Mouse (Mus musculus): ENCODE data around the gene Gm21972.

Gm21972 gene

DNA sequence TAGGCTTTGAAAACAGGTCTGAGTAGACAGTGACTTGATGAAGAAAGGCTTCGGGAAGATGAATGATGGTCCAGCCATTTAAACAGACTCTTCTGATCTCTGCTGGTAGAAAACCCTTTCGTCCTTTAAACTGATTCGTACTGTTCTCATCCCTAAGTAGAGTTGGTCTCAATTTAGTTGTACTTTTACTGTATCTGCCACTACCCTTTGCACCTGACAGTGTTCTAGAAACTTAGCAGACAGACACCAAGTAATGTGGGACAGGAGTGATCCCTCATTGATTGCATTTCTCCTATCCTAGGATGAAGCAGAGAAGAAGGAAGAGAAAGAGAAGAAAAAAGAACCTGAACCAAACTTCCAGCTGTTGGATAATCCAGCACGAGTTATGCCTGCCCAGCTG lies at the start of gene Gm21972:
Gene Gm21972 (plus strand): TSS at position 301 of the 400 bp plus-strand sequence.
- DNase-seq: no peak

DNA sequence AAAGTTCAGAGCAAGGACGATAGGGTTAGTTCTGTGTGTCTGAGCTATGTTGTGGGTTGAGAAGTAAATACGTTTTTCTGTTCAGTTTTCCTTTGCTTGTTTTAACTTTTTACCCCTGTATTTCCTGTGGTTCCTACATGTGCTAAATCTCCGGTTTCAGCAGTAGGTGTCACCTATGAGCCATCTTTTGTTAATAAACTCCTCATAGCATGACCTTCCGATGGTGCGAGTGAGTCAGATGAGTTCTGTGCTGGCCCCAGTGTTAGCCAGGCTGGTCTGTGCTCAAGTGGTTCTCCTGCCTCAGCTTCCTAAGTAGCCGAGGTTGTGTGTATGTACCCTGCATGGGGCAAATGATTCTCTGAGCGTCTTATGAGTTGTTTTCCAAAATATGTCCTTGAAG lies 39.0 kb upstream of the Gm21972 start:
- DNase-seq: no peak

DNA sequence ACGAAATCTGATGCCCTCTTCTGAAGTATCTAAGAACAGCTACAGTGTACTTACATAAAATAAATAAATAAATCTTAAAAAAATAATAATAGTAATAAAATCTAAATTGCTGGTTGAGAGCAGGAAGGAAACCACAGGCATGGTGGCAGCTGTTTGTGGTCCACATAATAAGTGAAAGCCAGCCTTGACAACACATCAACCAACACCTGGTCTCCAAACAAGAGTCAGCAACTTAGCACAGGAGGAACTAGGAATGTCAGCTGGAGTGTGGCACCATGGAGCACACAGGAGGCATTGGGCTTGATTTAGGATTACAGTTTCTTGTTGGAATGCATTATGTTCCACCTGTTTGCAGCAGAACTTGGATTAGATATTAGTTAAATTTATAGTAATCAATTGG lies 28.4 kb upstream of the Gm21972 start:
- DNase-seq: no peak

DNA sequence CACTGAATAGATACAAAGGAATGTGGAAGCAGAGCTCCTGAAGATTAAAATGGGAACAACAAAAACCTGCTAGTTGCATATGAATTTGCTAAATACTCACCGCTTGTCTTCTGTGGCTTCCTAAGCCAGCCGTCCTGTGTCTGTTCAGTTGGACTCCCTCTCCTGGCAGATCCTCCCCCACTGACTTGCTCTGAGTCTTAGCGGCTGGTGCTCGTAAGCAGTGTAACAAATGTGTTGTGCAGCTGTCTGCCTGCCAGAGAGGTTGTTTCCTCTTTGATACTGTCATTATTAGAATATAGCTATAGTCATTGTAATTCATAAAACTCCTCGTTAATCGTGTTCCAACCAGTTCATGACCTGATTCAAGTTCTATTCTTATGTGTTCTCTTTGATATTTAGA lies 21.7 kb upstream of the Gm21972 start, which contains the start of gene Htr2b:
Gene Htr2b (minus strand): TSS at position 192 of the 400 bp plus-strand sequence.
- peak; percentile 9 for DNase-seq

DNA sequence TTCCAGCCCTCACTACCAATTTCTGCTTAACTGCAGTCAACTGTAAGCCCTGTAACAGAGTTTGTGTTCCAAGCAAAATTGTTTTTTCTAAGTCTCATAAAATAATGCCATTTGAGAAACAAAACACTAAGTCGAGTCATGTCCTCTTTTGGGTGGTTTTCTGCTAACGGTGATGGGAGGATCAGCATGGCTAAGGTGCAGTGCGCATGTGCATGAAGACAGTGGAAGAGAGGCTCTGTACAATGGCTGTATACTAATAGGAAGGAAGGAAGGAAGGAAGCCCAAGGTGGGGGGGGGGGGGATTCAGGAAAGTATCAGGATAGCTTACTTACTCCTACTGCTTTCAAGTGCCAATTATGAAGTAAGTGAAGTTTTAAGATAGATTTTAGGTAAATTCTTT lies 19.3 kb upstream of the Gm21972 start:
- no peak for DNase-seq

DNA sequence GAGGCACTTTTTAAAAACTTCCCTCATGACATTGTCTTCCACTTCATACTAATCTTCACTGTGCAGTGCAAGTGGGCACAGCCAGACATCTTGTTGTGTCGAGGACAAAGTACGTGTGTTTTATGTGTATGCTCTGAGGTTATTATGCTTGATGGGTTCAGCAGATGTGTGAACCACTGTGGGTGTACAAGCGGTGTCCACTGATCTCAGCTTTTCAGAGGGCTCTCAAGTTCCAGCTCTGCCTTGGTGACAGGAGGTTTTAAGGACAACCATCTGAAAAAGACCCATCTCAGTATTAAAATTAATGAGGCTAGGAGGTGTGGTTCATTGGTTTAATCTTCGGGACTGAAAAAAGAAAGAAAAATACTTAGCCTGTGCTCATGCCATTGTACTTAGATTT lies 13.9 kb upstream of the Gm21972 start:
- no peak for DNase-seq

DNA sequence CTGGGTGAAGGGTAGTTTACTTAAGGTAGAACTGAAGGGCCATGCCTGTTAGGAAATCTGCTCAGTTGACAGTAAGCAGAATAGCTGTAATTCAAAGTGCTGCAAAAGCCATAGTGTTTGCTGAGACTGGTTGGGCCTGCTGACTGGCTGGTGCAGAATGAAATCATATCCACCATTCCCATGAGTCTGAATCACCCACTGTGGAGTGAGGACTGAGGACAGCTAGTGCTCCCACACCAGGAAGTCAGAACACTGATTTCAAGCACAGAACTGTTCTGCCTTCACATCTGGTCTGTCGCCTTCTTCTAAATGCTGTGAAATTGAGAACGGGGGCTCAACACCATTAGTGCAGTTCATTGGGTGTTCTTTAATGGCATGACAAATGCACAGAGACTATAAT lies 7.4 kb upstream of the Gm21972 start:
- DNase-seq: no peak

DNA sequence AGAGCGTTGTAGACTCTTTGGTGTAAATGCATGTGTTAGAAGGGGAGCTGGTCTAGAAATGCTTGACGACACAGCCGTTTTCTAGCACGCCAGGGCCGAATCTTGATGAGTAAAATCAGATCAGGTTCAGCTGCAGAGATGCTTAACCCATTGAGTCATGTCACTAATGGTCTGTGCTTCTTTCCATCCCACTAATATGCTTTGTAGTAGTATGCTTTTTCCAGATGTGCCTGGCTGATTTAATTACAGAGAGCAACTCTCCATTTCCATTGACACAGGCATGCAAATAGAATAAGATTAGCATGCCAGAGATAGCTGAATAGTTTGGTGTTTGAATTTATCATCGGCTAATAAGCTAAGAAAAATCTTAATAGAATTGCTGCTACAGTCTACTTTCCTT lies 1.9 kb downstream of the Gm21972 start:
- DNase-seq: no peak

DNA sequence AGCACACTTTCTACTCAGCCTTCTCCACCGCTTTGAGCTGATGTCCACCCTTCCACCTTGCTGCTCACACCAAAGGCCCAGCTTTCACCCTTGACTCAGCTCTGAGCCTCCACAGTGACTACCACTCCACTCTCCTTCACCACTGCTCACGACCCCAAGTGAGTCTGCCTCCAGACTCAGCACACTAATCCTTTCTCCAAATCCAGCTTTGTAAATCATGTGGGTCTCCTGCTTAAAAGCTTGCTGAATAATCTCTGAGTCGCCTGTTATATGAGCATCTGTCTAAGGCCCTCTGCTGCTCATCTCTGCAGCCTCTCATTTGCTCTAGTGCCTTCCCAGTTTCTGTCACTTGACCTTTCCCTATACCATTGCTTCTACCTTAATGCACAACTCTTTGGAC lies 7.6 kb downstream of the Gm21972 start:
- no peak for DNase-seq

DNA sequence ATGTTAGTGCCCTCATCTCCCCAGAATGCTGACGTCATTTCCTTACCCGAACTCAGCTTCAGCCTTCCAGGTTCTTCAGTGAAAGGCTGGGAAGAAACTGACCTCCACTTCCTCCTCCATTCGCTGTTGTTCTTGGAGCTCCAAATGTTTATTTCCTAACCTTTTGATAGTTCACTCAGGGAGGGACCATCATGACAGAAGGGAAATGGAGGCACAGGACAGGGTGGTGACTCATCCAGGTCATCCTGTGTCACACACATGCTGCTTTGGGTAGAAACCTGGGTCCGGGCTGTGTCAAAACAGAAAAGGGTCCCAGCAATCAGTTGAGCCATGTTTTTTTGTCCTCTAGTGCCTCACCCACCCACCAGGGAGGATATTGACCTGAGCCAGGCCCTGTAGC lies 9.7 kb downstream of the Gm21972 start:
- DNase-seq: no peak

DNA sequence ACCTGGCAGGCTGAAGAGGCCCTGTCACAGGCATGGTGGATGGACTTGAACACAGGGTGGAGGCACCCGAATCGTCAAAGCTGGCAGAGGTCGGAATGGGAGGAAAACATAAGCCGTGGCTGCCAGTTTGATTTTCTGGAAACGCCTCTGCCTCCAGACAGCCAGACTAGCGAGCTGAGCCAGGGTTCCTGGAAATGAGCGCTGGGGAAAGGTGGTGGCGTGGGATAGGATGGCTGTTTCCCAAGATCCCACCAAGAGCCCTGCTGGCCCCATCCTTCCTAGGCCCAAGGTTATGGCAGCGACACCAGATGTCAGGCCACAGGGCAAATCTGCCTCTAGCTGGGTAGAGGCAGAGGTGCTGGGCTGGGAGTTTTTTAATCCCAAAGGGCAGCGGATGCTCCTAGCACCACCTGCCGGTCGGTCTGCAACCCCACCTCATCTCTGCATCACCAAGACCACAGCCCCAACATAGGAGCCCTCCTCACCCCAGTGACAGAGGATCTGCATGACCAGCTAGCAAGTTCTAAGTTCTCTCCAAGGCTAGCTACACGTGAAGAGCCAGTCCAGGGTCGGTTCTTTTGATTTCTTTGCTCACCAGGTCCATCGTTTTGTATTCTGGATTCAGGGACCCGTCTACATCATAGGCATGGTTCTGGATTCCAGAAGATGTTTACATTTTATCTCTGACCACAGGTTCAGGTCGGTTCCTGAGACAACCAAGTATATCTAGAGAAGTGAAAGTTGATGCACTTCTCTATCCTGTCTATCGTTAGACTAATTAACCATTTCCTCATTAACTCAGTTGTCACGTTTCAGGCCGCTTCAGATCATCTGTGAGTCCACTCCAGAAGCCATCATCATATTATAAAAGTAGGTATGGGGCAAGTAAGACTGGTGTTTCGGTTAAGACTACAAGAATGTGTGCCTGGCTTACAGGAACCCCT lies 10.8 kb downstream of the Gm21972 start:
- DNase-seq: no peak

DNA sequence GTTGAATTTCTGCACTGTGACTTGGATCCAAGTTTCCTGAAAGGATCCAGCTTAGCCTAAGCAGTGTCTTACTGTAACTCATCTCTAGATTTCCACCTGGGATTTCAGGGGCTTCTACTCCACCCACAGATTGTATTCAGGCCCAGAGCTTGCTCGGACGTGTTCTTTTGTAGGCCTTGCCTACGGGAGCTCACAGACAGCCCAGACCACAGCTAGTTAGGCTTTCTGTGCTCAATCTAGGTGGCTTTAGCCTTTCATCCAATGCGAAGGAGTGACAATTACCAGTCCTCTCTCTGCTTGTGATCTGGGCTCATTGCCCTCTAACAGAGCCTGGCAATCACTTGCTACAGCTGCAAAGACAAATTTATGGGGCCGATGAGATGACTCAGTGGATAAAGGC lies 12.9 kb downstream of the Gm21972 start:
- no peak for DNase-seq

DNA sequence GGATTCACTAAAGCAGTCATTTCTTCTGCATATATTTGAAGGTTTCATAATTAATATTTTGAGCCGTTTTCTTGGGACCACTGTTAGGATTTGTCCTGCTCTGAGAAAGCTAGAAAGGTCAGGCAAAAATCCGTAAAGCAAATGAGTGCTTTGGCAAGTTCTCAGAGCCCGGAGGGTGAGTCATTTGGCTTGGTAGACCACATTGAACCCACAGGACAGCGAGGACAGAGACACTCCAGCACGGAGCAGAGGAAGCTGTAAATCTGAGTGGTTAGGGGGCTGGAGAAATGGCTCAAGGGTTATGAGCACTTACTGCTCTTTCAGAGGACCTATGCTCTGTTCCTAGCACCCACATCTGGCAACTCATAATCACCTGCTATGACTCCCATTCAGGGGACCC lies 14.1 kb downstream of the Gm21972 start:
- DNase-seq: no peak

DNA sequence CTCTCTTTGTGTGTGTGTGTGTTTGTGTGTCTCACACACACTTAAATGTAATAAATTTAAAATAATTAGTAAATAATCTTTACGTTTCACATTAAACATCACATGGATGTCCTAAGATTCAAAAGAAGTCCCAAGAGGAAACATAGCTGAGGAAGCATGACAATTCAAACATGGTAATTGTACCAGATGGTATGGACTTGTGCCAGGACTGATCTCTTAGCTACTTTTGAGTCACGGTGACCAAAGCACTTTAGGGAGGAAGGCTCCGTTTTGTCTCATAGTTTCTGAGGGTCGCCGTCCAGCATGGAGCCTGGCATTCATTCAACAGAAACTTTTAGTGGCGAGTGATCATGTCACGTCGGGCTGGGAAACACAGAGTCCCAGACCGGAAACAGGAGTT lies 14.7 kb downstream of the Gm21972 start:
- no peak for DNase-seq

DNA sequence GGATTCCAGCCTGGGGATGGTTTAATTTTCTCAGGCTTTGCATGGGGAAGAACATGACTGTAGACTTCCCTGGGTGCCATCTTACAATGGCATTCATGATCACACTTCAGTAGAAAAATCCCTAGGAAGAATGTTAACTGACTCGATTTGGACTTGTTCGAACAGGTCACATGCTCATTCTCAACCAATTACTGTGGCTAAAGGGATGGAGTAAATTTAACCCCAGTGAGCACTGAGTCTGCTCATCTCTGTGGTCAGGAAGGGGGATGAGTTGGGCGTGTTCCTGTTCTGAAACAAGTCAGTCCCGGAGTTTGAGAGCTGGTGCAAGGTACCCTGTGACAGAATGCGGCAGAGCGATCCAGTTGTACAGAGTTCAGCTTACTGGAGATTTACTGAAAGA lies 17.5 kb downstream of the Gm21972 start:
- no peak for DNase-seq

DNA sequence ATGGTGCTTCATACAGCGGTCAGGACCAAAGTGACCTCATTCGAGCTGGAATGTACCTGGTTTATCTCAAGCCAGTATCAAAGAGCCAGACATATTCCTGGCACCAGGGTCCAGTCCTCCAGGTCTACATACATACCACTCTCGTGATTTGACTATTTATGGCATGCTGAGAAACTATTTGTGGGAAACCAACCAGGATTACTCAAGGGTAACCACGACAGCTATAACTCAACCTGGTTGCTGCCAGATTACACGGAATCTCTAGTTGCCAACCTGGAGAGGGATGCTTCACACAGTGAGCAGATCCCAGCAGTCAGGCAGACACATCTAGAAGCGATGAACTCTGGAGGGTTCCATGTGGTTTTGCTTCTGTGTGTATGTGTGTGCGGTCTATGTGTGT lies 17.9 kb downstream of the Gm21972 start:
- DNase-seq: no peak

DNA sequence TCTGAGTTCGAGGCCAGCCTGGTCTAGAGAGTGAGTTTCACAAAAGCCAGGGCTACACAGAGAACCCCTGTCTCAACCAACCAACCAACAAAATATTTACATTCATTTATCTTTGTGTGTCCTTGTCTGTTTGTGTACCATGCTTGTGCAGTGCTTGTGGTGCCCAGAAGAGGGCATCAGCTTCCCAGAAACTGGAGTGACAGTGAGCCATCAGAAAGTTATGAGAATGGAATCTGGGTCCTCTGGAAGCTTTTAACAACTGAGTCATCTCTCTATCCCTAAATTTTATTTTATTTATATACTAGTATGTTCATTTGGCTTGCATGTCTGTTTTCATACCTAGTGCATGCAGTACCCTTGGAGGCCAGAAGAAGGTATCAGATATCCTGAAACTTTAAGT lies 19.2 kb downstream of the Gm21972 start:
- peak; percentile 13 for DNase-seq

DNA sequence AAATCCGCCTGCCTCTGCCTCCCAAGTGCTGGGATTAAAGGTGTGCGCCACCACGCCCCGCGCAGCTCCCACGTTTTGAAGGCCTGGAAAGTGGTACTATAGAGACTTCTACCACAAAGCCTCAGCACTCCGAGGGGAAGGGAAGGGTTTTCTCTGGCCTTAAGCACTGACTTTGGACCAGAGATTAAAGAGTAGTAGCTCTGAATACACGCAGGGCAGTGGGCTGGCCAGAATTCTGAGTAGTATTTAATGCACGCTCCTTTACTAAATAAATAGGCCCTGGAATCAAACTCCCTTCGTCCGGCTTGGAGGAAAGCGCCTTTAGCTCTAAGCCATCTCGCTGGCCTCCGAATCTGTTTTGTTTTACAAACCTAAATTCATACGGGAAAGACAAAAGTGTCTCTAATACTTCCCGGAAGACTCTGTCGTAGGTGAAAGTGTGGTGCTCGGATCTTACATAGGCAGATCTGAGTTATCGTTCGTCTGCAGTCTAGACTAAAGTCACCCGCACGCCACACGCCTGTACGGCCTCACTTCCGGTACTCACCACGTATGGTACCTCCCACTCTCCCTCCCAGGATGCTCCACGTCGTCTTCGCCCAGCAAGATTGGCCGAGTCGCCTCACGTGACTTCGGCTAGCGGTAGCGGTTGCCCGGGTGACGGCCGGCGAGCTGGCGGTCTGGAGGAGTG lies 20.8 kb downstream of the Gm21972 start, which contains the start of gene Armc9:
Gene Armc9 (plus strand): TSS at position 648 of the 691 bp plus-strand sequence.
- peak; percentile 92 for DNase-seq

DNA sequence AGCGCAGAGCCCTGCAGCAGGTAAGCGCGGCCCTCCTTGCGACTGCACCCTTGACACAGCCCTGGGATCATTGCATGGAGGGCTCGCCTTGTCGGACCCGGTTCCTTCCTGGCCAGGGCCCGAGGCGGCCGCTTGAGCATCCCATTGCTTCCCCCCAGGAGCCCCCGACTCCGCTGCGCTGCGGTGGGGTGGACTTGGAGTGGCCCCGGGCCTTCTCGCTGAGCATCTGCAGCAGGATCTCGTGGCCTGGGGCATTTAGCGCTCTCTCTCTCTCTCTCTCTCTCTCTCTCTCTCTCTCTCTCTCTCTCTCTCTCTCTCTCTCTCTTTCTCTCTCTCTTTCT lies 21.4 kb downstream of the Gm21972 start:
- DNase-seq: no peak

DNA sequence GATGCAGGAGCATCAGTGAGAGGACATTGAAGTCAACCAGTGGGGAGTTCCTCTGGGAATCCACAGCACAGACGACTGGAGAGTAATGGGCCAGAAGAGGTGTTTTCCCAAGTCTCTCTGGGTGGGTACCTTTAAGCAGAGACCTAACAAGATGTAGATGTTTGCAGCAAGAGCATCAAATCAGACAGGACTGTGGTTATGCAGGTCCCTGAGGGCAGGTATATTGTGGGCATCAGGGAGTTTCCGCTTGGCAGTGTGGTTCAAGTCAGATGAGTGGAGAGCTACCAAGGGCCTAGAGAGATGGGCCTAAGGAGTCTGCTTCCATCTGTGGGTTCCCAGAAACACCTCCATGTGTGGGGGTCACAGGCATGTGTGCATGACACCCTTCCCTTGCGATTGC lies 22.6 kb downstream of the Gm21972 start:
- peak; percentile 8 for DNase-seq

DNA sequence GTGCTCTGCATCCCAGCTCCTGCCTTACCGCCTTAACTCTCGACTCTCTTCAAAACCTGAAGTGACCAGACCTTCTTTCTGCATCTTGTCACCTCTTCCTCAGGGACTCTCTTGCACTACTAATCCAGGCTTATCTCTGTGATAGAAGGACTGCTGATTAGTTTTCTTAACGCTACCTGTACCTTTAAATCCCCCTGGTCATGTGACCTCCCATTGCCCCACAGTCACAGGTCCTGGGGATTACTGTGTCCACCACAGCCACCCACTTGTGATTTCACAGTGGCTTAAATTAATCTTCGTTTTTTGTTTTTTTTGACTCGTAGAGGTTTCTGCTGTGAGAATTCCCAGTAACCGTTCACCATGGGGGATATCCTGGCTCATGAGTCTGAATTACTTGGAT lies 23.2 kb downstream of the Gm21972 start:
- no peak for DNase-seq

DNA sequence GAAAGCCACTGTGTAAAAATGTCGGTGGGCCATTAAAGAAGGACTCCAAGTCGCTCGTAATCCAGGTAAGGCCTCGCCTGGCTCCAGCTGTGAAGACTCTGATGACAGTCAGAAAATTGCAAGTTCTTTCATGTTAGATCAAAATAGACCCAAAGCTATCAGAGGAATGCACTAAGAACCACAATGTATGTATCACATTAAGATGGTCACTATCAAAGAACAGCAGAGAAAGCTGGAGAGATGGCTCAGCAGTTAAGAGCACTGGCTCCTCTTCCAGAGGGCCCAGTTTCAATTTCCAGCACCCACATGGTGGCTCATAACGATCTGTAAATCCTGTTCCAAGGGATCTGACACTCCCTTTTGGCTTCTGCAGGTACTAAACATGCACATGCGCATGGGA lies 26.6 kb downstream of the Gm21972 start:
- DNase-seq: no peak

DNA sequence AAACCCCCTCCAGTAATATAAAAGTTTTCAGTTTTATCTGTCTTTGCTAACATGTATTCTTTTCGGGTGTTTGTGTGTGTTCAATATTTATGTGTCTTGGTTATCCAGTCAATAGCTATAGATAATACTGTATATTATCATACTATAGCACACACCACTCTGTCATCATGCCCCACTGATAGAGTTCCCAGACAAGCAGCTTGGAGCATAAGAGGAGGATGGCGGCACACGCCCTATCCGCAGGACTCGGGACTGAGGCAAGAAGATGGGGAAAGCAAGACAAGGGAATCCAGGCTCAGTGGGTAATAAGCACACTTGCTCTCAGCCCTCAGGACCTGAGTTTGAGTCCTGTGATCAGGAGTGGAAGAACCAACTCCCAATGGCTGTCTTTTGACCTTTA lies 27.0 kb downstream of the Gm21972 start:
- no peak for DNase-seq

DNA sequence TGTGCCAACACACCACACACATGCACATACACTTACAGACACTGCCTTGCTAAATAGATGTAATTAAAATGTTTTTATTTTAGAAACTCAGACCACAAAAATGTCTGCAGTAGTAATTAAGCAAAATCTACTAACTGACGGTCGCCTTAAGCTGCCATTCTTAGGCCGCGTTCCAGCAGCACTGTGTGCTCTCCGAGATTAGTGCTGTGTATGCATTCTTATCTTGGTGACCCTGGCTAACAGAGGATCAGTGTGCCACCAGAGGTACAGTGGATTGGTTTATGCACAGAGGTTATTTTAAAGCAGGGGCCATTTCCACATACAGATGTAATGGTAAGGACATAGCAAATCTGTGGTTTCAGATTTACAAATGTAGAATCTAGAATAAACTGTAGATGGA lies 27.6 kb downstream of the Gm21972 start:
- no peak for DNase-seq

Data from cerebellum, adult 9-10 months (tissue).